9 mouse cellular contexts compared by ENCODE assay signal in genomic region chr12:73110431-73111111, GRCm38 (mm10). TPM values are rescaled to one million over a fixed set of nuclear protein-coding genes. Genes with fewer than 3 reads are reported as not detected.
DNase-seq lines count a peak whose midpoint lies in the region; ATAC-seq and TF ChIP-seq lines count a peak whose summit lies in the region.
"Had no signal": no experiment of that assay in that cellular context is flagged by ENCODE, and none has a peak within 500 bp of the region (broad histone marks: within the 10 kb centered on the region; RNA-seq: fewer than 3 reads in every experiment).

No protein-coding gene starts in this region.

- H3K27ac ChIP-seq in layer of hippocampus, adult 2 months, result no peak overlapping the region
- H3K27ac ChIP-seq in forebrain, postnatal 0 days (ENCODE audit: low read depth, low read length), result no peak overlapping the region
- peak overlapping the region; percentile 94; the same call in 1 of the 2 replicates for H3K27ac ChIP-seq in kidney, embryonic 14.5 days (ENCODE audit: low read depth, low read length)
- no peak overlapping the region for H3K27ac ChIP-seq in midbrain, embryonic 11.5 days (ENCODE audit: low read depth, low read length)

- H3K4me2 ChIP-seq in forebrain, postnatal 0 days (ENCODE audit: low read depth), result peak overlapping the region; percentile 100; the same call in 1 of the 2 replicates
- peak overlapping the region; percentile 95 for H3K4me2 ChIP-seq in kidney, embryonic 14.5 days (replicated peaks; ENCODE audit: low read depth, low read length)
- H3K4me2 ChIP-seq in midbrain, embryonic 11.5 days, result peak overlapping the region; percentile 99

- peaks cover 22% of the 10 kb centered on the region for H3K27me3 ChIP-seq in forebrain, postnatal 0 days (ENCODE audit: insufficient read depth, low read length)
- no peaks in the 10 kb centered on the region for H3K27me3 ChIP-seq in kidney, embryonic 14.5 days (ENCODE audit: control insufficient read depth, insufficient read depth, low read length)
- peaks cover 4% of the 10 kb centered on the region; the same call in 1 of the 2 replicates for H3K27me3 ChIP-seq in midbrain, embryonic 11.5 days (ENCODE audit: control insufficient read depth, insufficient read depth, low read length)

- H3K4me1 ChIP-seq in forebrain, postnatal 0 days (ENCODE audit: insufficient read depth), result peaks cover 6% of the 10 kb centered on the region; the same call in 1 of the 2 replicates
- peaks cover 15% of the 10 kb centered on the region for H3K4me1 ChIP-seq in kidney, embryonic 14.5 days (ENCODE audit: control insufficient read depth, insufficient read depth, low read length)
- H3K4me1 ChIP-seq in midbrain, embryonic 11.5 days (ENCODE audit: control insufficient read depth, insufficient read depth, low read length), result peaks cover 16% of the 10 kb centered on the region

- no peak for TF ChIP-seq CTCF in layer of hippocampus, adult 2 months (conservative IDR thresholded peaks at IDR 0.05)
- TF ChIP-seq CTCF in forebrain, postnatal 0 days (IDR thresholded peaks at IDR 0.05; ENCODE audit: low read depth), result no peak

- H3K9me3 ChIP-seq in forebrain, postnatal 0 days (ENCODE audit: low read length), result no peaks in the 10 kb centered on the region
- H3K9me3 ChIP-seq in kidney, embryonic 14.5 days (ENCODE audit: control insufficient read depth, low read length), result no peaks in the 10 kb centered on the region
- H3K9me3 ChIP-seq in midbrain, embryonic 11.5 days (ENCODE audit: control insufficient read depth, low read length), result no peaks in the 10 kb centered on the region

- DNase-seq in layer of hippocampus, adult 2 months (ENCODE audit: low spot score in 2 of 2), result no peak
- DNase-seq in layer of hippocampus, postnatal 36 days, result no peak
- DNase-seq in adrenal gland, adult 8-10 months, result peak; percentile 28
- DNase-seq in forebrain, postnatal 0 days, result no peak
- peak; percentile 91 for DNase-seq in midbrain, embryonic 11.5 days (ENCODE audit: low spot score, missing footprints)
- DNase-seq in layer of hippocampus, postnatal 10 days (ENCODE audit: low spot score in 2 of 2), result no peak

- 10% methylated on average over 23 of the region's 23 CpGs for WGBS in forebrain, postnatal 0 days
- 1% methylated on average over 23 of the region's 23 CpGs for WGBS in kidney, embryonic 14.5 days
- 2% methylated on average over 23 of the region's 23 CpGs for WGBS in midbrain, embryonic 11.5 days

- H3K9ac ChIP-seq in forebrain, postnatal 0 days, result no peak overlapping the region
- peak overlapping the region; percentile 87; the same call in 1 of the 2 replicates for H3K9ac ChIP-seq in kidney, embryonic 14.5 days (ENCODE audit: low read depth, low read length)
- no peak overlapping the region for H3K9ac ChIP-seq in midbrain, embryonic 11.5 days (ENCODE audit: low read length)

- H3K36me3 ChIP-seq in forebrain, postnatal 0 days (ENCODE audit: insufficient read depth), result no peaks in the 10 kb centered on the region
- H3K36me3 ChIP-seq in kidney, embryonic 14.5 days (ENCODE audit: control insufficient read depth, insufficient read depth, low read length), result peaks cover 10% of the 10 kb centered on the region; the same call in 1 of the 2 replicates
- H3K36me3 ChIP-seq in midbrain, embryonic 11.5 days (ENCODE audit: control insufficient read depth, insufficient read depth, low read length), result no peaks in the 10 kb centered on the region

- H3K4me3 ChIP-seq in layer of hippocampus, adult 2 months, result peak overlapping the region; percentile 23
- no peak overlapping the region for H3K4me3 ChIP-seq in forebrain, postnatal 0 days (ENCODE audit: low read depth, low read length)
- peak overlapping the region; percentile 74 for H3K4me3 ChIP-seq in kidney, embryonic 14.5 days (ENCODE audit: low read length)
- peak overlapping the region; percentile 69 for H3K4me3 ChIP-seq in midbrain, embryonic 11.5 days (ENCODE audit: low read depth, low read length)

- no peak for ATAC-seq in forebrain, postnatal 0 days
- peak; percentile 80 for ATAC-seq in kidney, embryonic 14.5 days (ENCODE audit: low FRiP score, low TSS enrichment)
- ATAC-seq in midbrain, embryonic 11.5 days (ENCODE audit: low FRiP score), result no peak; the same call in 1 of the 2 replicates
- ATAC-seq in activated CD4-positive, CD25-positive, alpha-beta regulatory T cell, adult 4 months, result no peak

RNA-seq across cellular contexts. Expression of gene Six4, which starts 2.7 kb away (rescaled TPM):
- 1 to 10 TPM in 1 of 2 experiments, under 1 TPM in 1; 0.77 to 1.0 TPM for total RNA-seq in layer of hippocampus, adult 2 months (2021)
- total RNA-seq in layer of hippocampus, postnatal 36 days (2021), result under 1 TPM; 0.85 to 0.86 TPM
- total RNA-seq in adrenal gland, adult 8-10 months (2022), result 1 to 10 TPM in 2 of 4 experiments, under 1 TPM in 2; 0.94 to 1.4 (median 1.0) TPM
- total RNA-seq in forebrain, postnatal 0 days (2014; rRNA removed), result 0.31 and 0.43 TPM in 2 replicates
- 0.09 and 0.13 TPM in 2 replicates for polyA plus RNA-seq in forebrain, postnatal 0 days (2015; fragmentation: Nextera tagmentation; extraction: Ambion mirVana)
- 4.5 and 7.5 TPM in 2 replicates for polyA plus RNA-seq in kidney, embryonic 14.5 days (2014; fragmentation: Nextera tagmentation; extraction: Ambion mirVana)
- 2.9 and 3.0 TPM in 2 replicates for polyA plus RNA-seq in midbrain, embryonic 11.5 days (2014; fragmentation: Nextera tagmentation; extraction: Ambion mirVana)
- polyA plus RNA-seq in activated CD4-positive, CD25-positive, alpha-beta regulatory T cell, adult 4 months (2017; shearing (Covaris generic)), result under 1 TPM in 1 of 2 experiments, not detected in 1; 0.34 TPM
- under 1 TPM; 0.55 to 0.56 TPM for total RNA-seq in layer of hippocampus, postnatal 10 days (2021)
- polyA plus RNA-seq: liver, adult 2 months had no signal

RNA-seq across cellular contexts. Expression of gene Mnat1, which starts 12.9 kb away (rescaled TPM):
- 10 to 100 TPM; 25.6 to 26.9 TPM for total RNA-seq in layer of hippocampus, adult 2 months (2021)
- 10 to 100 TPM; 22.0 to 23.9 TPM for total RNA-seq in layer of hippocampus, postnatal 36 days (2021)
- 10 to 100 TPM; 21.1 to 29.8 (median 24.7) TPM for total RNA-seq in adrenal gland, adult 8-10 months (2022)
- 14.8 and 16.1 TPM in 2 replicates for total RNA-seq in forebrain, postnatal 0 days (2014; rRNA removed)
- 16.3 and 18.6 TPM in 2 replicates for polyA plus RNA-seq in forebrain, postnatal 0 days (2015; fragmentation: Nextera tagmentation; extraction: Ambion mirVana)
- 43.4 and 54.8 TPM in 2 replicates for polyA plus RNA-seq in kidney, embryonic 14.5 days (2014; fragmentation: Nextera tagmentation; extraction: Ambion mirVana)
- polyA plus RNA-seq in midbrain, embryonic 11.5 days (2014; fragmentation: Nextera tagmentation; extraction: Ambion mirVana), result 36.8 and 38.7 TPM in 2 replicates
- 10 to 100 TPM; 30.1 to 33.1 TPM for polyA plus RNA-seq in activated CD4-positive, CD25-positive, alpha-beta regulatory T cell, adult 4 months (2017; shearing (Covaris generic))
- total RNA-seq in layer of hippocampus, postnatal 10 days (2021), result 10 to 100 TPM; 16.4 to 20.4 TPM

RNA-seq across cellular contexts. Expression of gene Six1, which starts 56.9 kb away (rescaled TPM):
- total RNA-seq in layer of hippocampus, adult 2 months (2021), result under 1 TPM; 0.18 to 0.20 TPM
- under 1 TPM in 1 of 2 experiments, not detected in 1; 0.22 TPM for total RNA-seq in layer of hippocampus, postnatal 36 days (2021)
- 1 to 10 TPM in 3 of 4 experiments, under 1 TPM in 1; 0.94 to 2.3 (median 1.3) TPM for total RNA-seq in adrenal gland, adult 8-10 months (2022)
- 0.62 and 0.77 TPM in 2 replicates for total RNA-seq in forebrain, postnatal 0 days (2014; rRNA removed)
- polyA plus RNA-seq in forebrain, postnatal 0 days (2015; fragmentation: Nextera tagmentation; extraction: Ambion mirVana), result 0.65 TPM in 2 replicates
- polyA plus RNA-seq in kidney, embryonic 14.5 days (2014; fragmentation: Nextera tagmentation; extraction: Ambion mirVana), result 0.12 and 0.16 TPM in 2 replicates
- polyA plus RNA-seq in midbrain, embryonic 11.5 days (2014; fragmentation: Nextera tagmentation; extraction: Ambion mirVana), result 10.4 and 12.1 TPM in 2 replicates
- not detected for polyA plus RNA-seq in activated CD4-positive, CD25-positive, alpha-beta regulatory T cell, adult 4 months (2017; shearing (Covaris generic))
- under 1 TPM; 0.57 to 0.69 TPM for total RNA-seq in layer of hippocampus, postnatal 10 days (2021)
- polyA plus RNA-seq: liver, adult 2 months had no signal

Comparison
In these comparisons a context has a peak if more than half of its experiments do, and no peak if none do; other contexts are left out.
1. DNase-seq: peak in adrenal gland, adult 8-10 months (single experiment) and midbrain, embryonic 11.5 days (single experiment); none in layer of hippocampus, adult 2 months (0 of 2), layer of hippocampus, postnatal 36 days (0 of 2), forebrain, postnatal 0 days (single experiment) and layer of hippocampus, postnatal 10 days (0 of 2).
2. Peak in every context shown above with its lines, with median percentiles within 50 percentile points of each other: H3K4me2 ChIP-seq.